Mouse (Mus musculus): ENCODE measurements around the gene 1600014C23Rik.

The 1600014C23Rik gene

DNA sequence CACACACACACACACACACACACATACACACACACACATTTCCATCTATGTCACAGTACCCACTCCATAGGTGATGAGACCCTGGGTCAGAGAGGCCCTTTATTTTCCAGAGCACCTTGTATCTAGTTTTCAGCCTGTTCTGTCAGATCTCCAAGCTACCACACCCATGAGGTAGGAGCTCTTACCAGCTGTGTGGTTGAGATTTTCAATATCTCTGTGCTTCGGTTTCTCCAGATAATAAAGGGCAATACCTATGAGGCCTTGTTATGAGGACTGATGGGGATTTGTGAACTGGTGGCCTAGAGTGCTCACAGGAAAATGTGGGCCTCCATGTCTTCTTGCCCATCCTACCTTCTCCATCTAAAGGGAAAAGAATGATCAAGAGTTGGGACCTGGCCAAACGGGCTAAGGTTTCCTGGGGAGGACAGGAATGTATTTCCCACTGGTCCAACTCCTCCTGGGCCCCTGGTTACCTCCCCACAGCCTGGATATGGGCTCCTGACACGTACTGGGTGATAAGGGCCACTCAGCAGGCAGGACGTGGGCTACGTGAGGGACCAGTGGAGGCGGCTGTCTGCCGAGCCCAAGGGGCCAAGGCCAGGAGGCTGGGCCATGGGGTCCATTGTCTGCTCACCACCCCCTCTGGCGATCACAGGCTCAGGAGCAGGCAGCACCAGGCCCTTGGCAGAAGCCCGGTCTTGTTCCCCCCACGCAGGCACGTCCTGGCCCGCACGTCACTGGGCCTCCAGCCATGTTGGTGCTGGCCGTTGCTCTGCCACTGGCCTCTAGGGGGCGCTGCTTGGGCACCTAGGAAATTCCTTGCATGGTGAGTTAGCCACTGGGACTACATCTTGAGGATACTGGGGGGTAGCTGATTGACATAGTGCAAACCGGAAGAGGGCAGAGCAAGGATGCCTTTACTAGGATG, 14.5 kb upstream of the 1600014C23Rik start:
- no peaks in the 10 kb centered on the region for H3K9me3 ChIP-seq (ENCODE audit: low read length)
- H3K4me1 ChIP-seq (replicated peaks; ENCODE audit: low read depth, low read length): peaks cover 51% of the 10 kb centered on the region
- H3K4me3 ChIP-seq (replicated peaks; ENCODE audit: low read length): peak overlapping the region; percentile 67
- peaks cover 18% of the 10 kb centered on the region for H3K27me3 ChIP-seq (ENCODE audit: insufficient read depth, low read length)
- no peaks in the 10 kb centered on the region for H3K36me3 ChIP-seq (ENCODE audit: insufficient read depth, low read length)
- TF ChIP-seq NANOG (IDR thresholded peaks at IDR 0.05; ENCODE audit: borderline replicate concordance, low read length) (no peak), POU5F1 (IDR thresholded peaks at IDR 0.05; ENCODE audit: borderline replicate concordance, low read length) (no peak), CTCF (conservative IDR thresholded peaks at IDR 0.05; ENCODE audit: low read length) (peak; percentile 76)

GRCm38 (mm10) chr17:45747293-45747692, 13.6 kb upstream of the 1600014C23Rik start:
- Histone ChIP-seq H3K36me3 (ENCODE audit: insufficient read depth, low read length) (no peaks in the 10 kb centered on the region), H3K27me3 (ENCODE audit: insufficient read depth, low read length) (peaks cover 22% of the 10 kb centered on the region), H3K4me1 (replicated peaks; ENCODE audit: low read depth, low read length) (peaks cover 54% of the 10 kb centered on the region), H3K9me3 (ENCODE audit: low read length) (no peaks in the 10 kb centered on the region), H3K4me3 (replicated peaks; ENCODE audit: low read length) (no peak overlapping the region)
- TF ChIP-seq CTCF (conservative IDR thresholded peaks at IDR 0.05; ENCODE audit: low read length) (no peak), NANOG (IDR thresholded peaks at IDR 0.05; ENCODE audit: borderline replicate concordance, low read length) (no peak), POU5F1 (IDR thresholded peaks at IDR 0.05; ENCODE audit: borderline replicate concordance, low read length) (no peak)

GRCm38 (mm10) chr17:45746755-45747154, 13.1 kb upstream of the 1600014C23Rik start:
- H3K36me3 ChIP-seq (ENCODE audit: insufficient read depth, low read length): no peaks in the 10 kb centered on the region
- H3K9me3 ChIP-seq (ENCODE audit: low read length): no peaks in the 10 kb centered on the region
- no peak for TF ChIP-seq CTCF (conservative IDR thresholded peaks at IDR 0.05; ENCODE audit: low read length)
- TF ChIP-seq POU5F1 (IDR thresholded peaks at IDR 0.05; ENCODE audit: borderline replicate concordance, low read length): no peak
- no peak for TF ChIP-seq NANOG (IDR thresholded peaks at IDR 0.05; ENCODE audit: borderline replicate concordance, low read length)
- peaks cover 53% of the 10 kb centered on the region for H3K4me1 ChIP-seq (replicated peaks; ENCODE audit: low read depth, low read length)
- peaks cover 22% of the 10 kb centered on the region for H3K27me3 ChIP-seq (ENCODE audit: insufficient read depth, low read length)
- H3K4me3 ChIP-seq (replicated peaks; ENCODE audit: low read length): no peak overlapping the region

GRCm38 (mm10) chr17:45745629-45746028, 12.0 kb upstream of the 1600014C23Rik start:
- H3K36me3 ChIP-seq (ENCODE audit: insufficient read depth, low read length): no peaks in the 10 kb centered on the region
- no peak overlapping the region for H3K4me3 ChIP-seq (replicated peaks; ENCODE audit: low read length)
- TF ChIP-seq NANOG (IDR thresholded peaks at IDR 0.05; ENCODE audit: borderline replicate concordance, low read length) (no peak), CTCF (conservative IDR thresholded peaks at IDR 0.05; ENCODE audit: low read length) (no peak), POU5F1 (IDR thresholded peaks at IDR 0.05; ENCODE audit: borderline replicate concordance, low read length) (no peak)

GRCm38 (mm10) chr17:45742371-45743147, 8.9 kb upstream of the 1600014C23Rik start:
- Histone ChIP-seq H3K9me3 (ENCODE audit: low read length) (no peaks in the 10 kb centered on the region), H3K36me3 (ENCODE audit: insufficient read depth, low read length) (no peaks in the 10 kb centered on the region), H3K27me3 (ENCODE audit: insufficient read depth, low read length) (peaks cover 22% of the 10 kb centered on the region), H3K4me3 (replicated peaks; ENCODE audit: low read length) (no peak overlapping the region; the same call in 1 of the 2 replicates), H3K4me1 (replicated peaks; ENCODE audit: low read depth, low read length) (peaks cover 40% of the 10 kb centered on the region)
- no peak for TF ChIP-seq CTCF (conservative IDR thresholded peaks at IDR 0.05; ENCODE audit: low read length)
- no peak for TF ChIP-seq POU5F1 (IDR thresholded peaks at IDR 0.05; ENCODE audit: borderline replicate concordance, low read length)
- TF ChIP-seq NANOG (IDR thresholded peaks at IDR 0.05; ENCODE audit: borderline replicate concordance, low read length): no peak

More at GRCm38 (mm10) chr17:45745629-45746028, 12.0 kb upstream of the 1600014C23Rik start:
- Histone ChIP-seq H3K9me3 (ENCODE audit: low read length) (no peaks in the 10 kb centered on the region), H3K27me3 (ENCODE audit: insufficient read depth, low read length) (peaks cover 22% of the 10 kb centered on the region), H3K4me1 (replicated peaks; ENCODE audit: low read depth, low read length) (peaks cover 47% of the 10 kb centered on the region)

DNA sequence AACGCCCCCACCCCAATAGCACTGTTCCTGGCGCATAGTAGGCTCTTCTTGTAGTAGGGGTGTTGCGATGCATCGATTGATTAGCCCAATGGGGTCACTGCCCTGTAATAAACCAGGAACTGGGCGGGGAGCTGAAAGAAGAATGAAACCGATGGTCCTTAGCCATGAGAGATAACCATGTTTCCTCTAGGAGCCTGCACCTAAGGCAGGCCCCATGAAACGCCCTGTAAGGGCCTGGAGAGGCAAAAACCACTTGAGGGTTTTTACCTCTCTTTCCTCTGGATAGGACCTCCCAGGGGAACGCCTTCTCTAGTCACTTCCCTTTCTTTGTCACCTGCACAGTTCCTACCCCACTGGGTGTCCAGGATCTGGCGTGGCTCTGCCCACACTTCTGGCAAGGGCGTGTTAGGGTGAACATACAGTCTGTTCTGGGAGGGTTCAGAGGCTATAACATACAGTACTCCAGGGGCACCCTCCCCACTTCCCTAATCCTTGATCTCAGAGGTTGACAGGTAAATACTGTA, 3.5 kb upstream of the 1600014C23Rik start:
- H3K27me3 ChIP-seq (ENCODE audit: insufficient read depth, low read length): peaks cover 18% of the 10 kb centered on the region
- peak overlapping the region; percentile 80 for H3K4me3 ChIP-seq (replicated peaks; ENCODE audit: low read length)
- no peaks in the 10 kb centered on the region for H3K9me3 ChIP-seq (ENCODE audit: low read length)
- TF ChIP-seq POU5F1 (IDR thresholded peaks at IDR 0.05; ENCODE audit: borderline replicate concordance, low read length) (no peak), NANOG (IDR thresholded peaks at IDR 0.05; ENCODE audit: borderline replicate concordance, low read length) (no peak), CTCF (conservative IDR thresholded peaks at IDR 0.05; ENCODE audit: low read length) (no peak)
- no peaks in the 10 kb centered on the region for H3K36me3 ChIP-seq (ENCODE audit: insufficient read depth, low read length)
- peaks cover 62% of the 10 kb centered on the region for H3K4me1 ChIP-seq (replicated peaks; ENCODE audit: low read depth, low read length)

DNA sequence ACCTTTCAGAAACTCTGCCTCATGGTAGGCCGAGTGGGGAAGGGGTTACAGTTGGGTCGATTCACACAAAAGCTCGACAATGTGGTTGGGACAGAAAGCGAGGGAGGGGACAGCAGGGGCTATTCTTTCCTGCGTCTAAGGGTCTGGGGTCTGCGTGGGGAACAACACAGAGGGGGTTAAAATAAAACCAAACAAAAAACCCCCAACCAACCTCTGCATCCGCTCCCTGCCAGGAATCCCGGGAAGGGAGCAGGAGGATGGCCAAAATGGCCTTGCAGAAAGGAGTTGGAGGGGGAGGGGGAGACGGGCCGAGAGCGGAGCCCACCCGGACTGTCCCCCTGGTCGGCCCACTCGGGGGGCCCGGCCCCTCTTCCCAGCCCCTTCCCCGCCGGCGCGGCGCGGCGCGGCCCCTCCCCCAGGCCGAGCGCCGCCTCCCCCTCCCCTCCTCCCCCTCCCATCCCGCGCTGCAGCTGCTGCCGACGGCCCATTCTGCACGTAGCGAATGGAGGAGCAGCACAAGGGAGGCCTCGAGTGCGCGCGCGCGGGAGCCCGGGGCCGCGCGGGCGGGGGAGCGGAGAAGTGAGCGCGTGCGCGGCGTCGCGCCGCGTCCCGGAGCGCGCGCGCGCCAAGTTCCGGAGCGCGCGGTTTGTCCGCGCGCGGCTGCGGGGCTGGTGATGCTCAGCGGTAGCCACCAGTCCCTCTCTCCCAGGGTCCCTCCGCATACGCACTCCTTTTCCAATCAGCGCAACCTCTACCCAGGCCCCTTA, 2.9 kb upstream of the 1600014C23Rik start:
- Histone ChIP-seq H3K4me1 (replicated peaks; ENCODE audit: low read depth, low read length) (peaks cover 66% of the 10 kb centered on the region), H3K9me3 (ENCODE audit: low read length) (no peaks in the 10 kb centered on the region), H3K36me3 (ENCODE audit: insufficient read depth, low read length) (no peaks in the 10 kb centered on the region), H3K27me3 (ENCODE audit: insufficient read depth, low read length) (peaks cover 18% of the 10 kb centered on the region), H3K4me3 (replicated peaks; ENCODE audit: low read length) (peak overlapping the region; percentile 80)
- TF ChIP-seq CTCF (conservative IDR thresholded peaks at IDR 0.05; ENCODE audit: low read length): no peak
- no peak for TF ChIP-seq POU5F1 (IDR thresholded peaks at IDR 0.05; ENCODE audit: borderline replicate concordance, low read length)
- no peak for TF ChIP-seq NANOG (IDR thresholded peaks at IDR 0.05; ENCODE audit: borderline replicate concordance, low read length)

Data from E14TG2a.4 (cell line).